Mouse (Mus musculus) kidney, embryonic 14.5 days (tissue): ENCODE data around the gene Cdh22. TPM values are rescaled to one million over a fixed set of nuclear protein-coding genes. Genes with fewer than 3 reads are reported as not detected.

Source experiments
- ATAC-seq: fragments of 200-750 bp; cut with Nextera tagmentation; 2 replicates; pipeline ENCODE4 v1.8.0; 2017; ENCODE audit warnings: moderate number of reproducible peaks, mild to moderate bottlenecking, moderate TSS enrichment, moderate library complexity; ENCODE audit not compliant: low FRiP score, low TSS enrichment
- H3K27ac ChIP-seq: fragments of 300-500 bp; sonication (generic); 2 replicates; pipeline ENCODE4 v1.5.1; 2014; ENCODE audit warnings: low read depth, mild to moderate bottlenecking, low read length, moderate library complexity, mixed read lengths
- H3K27me3 ChIP-seq: fragments of 300-500 bp; sonication (generic); 2 replicates; pipeline ENCODE4 v1.6.1; 2014; ENCODE audit warnings: mild to moderate bottlenecking, low read length; ENCODE audit not compliant: control insufficient read depth, insufficient read depth
- H3K36me3 ChIP-seq: fragments of 300-500 bp; sonication (generic); 2 replicates; pipeline ENCODE4 v1.6.1; 2014; ENCODE audit warnings: low read length, mixed read lengths; ENCODE audit not compliant: control insufficient read depth, insufficient read depth
- H3K4me1 ChIP-seq: fragments of 300-500 bp; sonication (generic); 2 replicates; pipeline ENCODE4 v1.6.1; 2014; ENCODE audit warnings: low read length, mixed read lengths; ENCODE audit not compliant: control insufficient read depth, insufficient read depth
- H3K4me2 ChIP-seq: fragments of 300-500 bp; sonication (generic); replicated peaks from 2 replicates; pipeline ENCODE4 v1.6.1; 2014; ENCODE audit warnings: low read depth, mild to moderate bottlenecking, low read length
- H3K4me3 ChIP-seq: fragments of 300-500 bp; sonication (generic); 2 replicates; pipeline ENCODE4 v1.5.1; 2014; ENCODE audit warnings: mild to moderate bottlenecking, low read length
- H3K9ac ChIP-seq: fragments of 300-500 bp; sonication (generic); 2 replicates; pipeline ENCODE4 v1.6.1; 2014; ENCODE audit warnings: low read depth, mild to moderate bottlenecking, low read length, moderate library complexity
- H3K9me3 ChIP-seq: fragments of 300-500 bp; sonication (generic); 2 replicates; pipeline ENCODE4 v1.6.1; 2016; ENCODE audit warnings: low read length; ENCODE audit not compliant: control insufficient read depth
- WGBS: fragments of 180-500 bp; shearing (Covaris S2); extraction: QIAGEN DNeasy Blood & Tissue Kit; methylation state at CpG from one replicate; pipeline ENCODE4 v1.1.7; 2014; 5-methylcytosine and 5-hydroxymethylcytosine counted together
- polyA plus RNA-seq: library from polyadenylated mRNA; unstranded; fragments of >200 nt; fragmentation: Nextera tagmentation; extraction: Ambion mirVana; gene quantifications from 2 replicates; pipeline ENCODE4 v1.2.1, GENCODE M21; 2014

The Cdh22 gene
- polyA plus RNA-seq, 1 experiment from 2014 or later: 0.74 TPM

GRCm38 (mm10) chr2:165241786-165242185 is 7.1 kb upstream of the Cdh22 start:
- Histone ChIP-seq H3K36me3 (no peaks in the 10 kb centered on the region), H3K27me3 (peaks cover 80% of the 10 kb centered on the region), H3K4me2 (no peak overlapping the region), H3K4me1 (no peaks in the 10 kb centered on the region), H3K9ac (no peak overlapping the region), H3K9me3 (no peaks in the 10 kb centered on the region), H3K27ac (no peak overlapping the region), H3K4me3 (no peak overlapping the region)
- 62% methylated on average over 7 of the region's 7 CpGs for WGBS
- ATAC-seq: no peak

- H3K9ac ChIP-seq: no peak overlapping the region
- no peak overlapping the region for H3K4me3 ChIP-seq
- ATAC-seq: no peak
- H3K4me1 ChIP-seq: peaks cover 4% of the 10 kb centered on the region; the same call in 1 of the 2 replicates
- no peaks in the 10 kb centered on the region for H3K36me3 ChIP-seq
- H3K27me3 ChIP-seq: peaks cover 78% of the 10 kb centered on the region
- H3K9me3 ChIP-seq: no peaks in the 10 kb centered on the region
- no peak overlapping the region for H3K4me2 ChIP-seq
- 25% methylated on average over 8 of the region's 8 CpGs for WGBS
- no peak overlapping the region for H3K27ac ChIP-seq
Observed at GRCm38 (mm10) chr2:165240371-165240770, 5.7 kb upstream of the Cdh22 start.

- no peak overlapping the region for H3K27ac ChIP-seq
- ATAC-seq: no peak
- H3K27me3 ChIP-seq: peaks cover 82% of the 10 kb centered on the region
- H3K4me1 ChIP-seq: peaks cover 11% of the 10 kb centered on the region; the same call in 1 of the 2 replicates
- no peaks in the 10 kb centered on the region for H3K9me3 ChIP-seq
- H3K36me3 ChIP-seq: no peaks in the 10 kb centered on the region
- H3K4me2 ChIP-seq: no peak overlapping the region
- WGBS: 13% methylated on average over 15 of the region's 15 CpGs
- no peak overlapping the region for H3K4me3 ChIP-seq
- H3K9ac ChIP-seq: no peak overlapping the region
Observed at GRCm38 (mm10) chr2:165239533-165240144, 5.0 kb upstream of the Cdh22 start.

GRCm38 (mm10) chr2:165238416-165239145 is 3.9 kb upstream of the Cdh22 start:
- Histone ChIP-seq H3K4me3 (no peak overlapping the region), H3K4me1 (peaks cover 21% of the 10 kb centered on the region; the same call in 1 of the 2 replicates), H3K27ac (no peak overlapping the region), H3K9ac (no peak overlapping the region), H3K27me3 (peaks cover 85% of the 10 kb centered on the region), H3K4me2 (no peak overlapping the region), H3K9me3 (no peaks in the 10 kb centered on the region), H3K36me3 (no peaks in the 10 kb centered on the region)
- no peak for ATAC-seq
- WGBS: 3% methylated on average over 12 of the region's 12 CpGs

- Histone ChIP-seq H3K9ac (peak overlapping the region; percentile 53), H3K4me2 (peak overlapping the region; percentile 97), H3K9me3 (no peaks in the 10 kb centered on the region), H3K36me3 (no peaks in the 10 kb centered on the region), H3K4me3 (peak overlapping the region; percentile 56), H3K27ac (no peak overlapping the region), H3K27me3 (peaks cover 84% of the 10 kb centered on the region), H3K4me1 (peaks cover 24% of the 10 kb centered on the region; the same call in 1 of the 2 replicates)
- no peak; the same call in 1 of the 2 replicates for ATAC-seq
- under 1% methylated on average over 38 of the region's 41 CpGs for WGBS
Observed at GRCm38 (mm10) chr2:165234291-165234612, 401 bp downstream of the Cdh22 start.

- H3K27me3 ChIP-seq: peaks cover 83% of the 10 kb centered on the region
- H3K4me1 ChIP-seq: peaks cover 24% of the 10 kb centered on the region; the same call in 1 of the 2 replicates
- H3K9ac ChIP-seq: peak overlapping the region; percentile 53; the same call in 1 of the 2 replicates
- H3K27ac ChIP-seq: no peak overlapping the region
- 2% methylated on average over 79 of the region's 82 CpGs for WGBS
- H3K4me2 ChIP-seq: peak overlapping the region; percentile 97
- H3K9me3 ChIP-seq: no peaks in the 10 kb centered on the region
- 0 out of 2 replicates have a peak, but pooled peaks have one; percentile 22 for ATAC-seq
- no peaks in the 10 kb centered on the region for H3K36me3 ChIP-seq
- peak overlapping the region; percentile 56 for H3K4me3 ChIP-seq
Observed at GRCm38 (mm10) chr2:165233491-165234290, 962 bp downstream of the Cdh22 start.

GRCm38 (mm10) chr2:165229050-165229449 is 5.6 kb downstream of the Cdh22 start:
- H3K4me3 ChIP-seq: no peak overlapping the region
- peaks cover 67% of the 10 kb centered on the region for H3K27me3 ChIP-seq
- no peak overlapping the region for H3K4me2 ChIP-seq
- ATAC-seq: no peak
- H3K9ac ChIP-seq: no peak overlapping the region
- no peaks in the 10 kb centered on the region for H3K36me3 ChIP-seq
- no peak overlapping the region for H3K27ac ChIP-seq
- WGBS: 87% methylated on average over 11 of the region's 11 CpGs
- H3K4me1 ChIP-seq: peaks cover 7% of the 10 kb centered on the region; the same call in 1 of the 2 replicates
- no peaks in the 10 kb centered on the region for H3K9me3 ChIP-seq

- no peak overlapping the region for H3K9ac ChIP-seq
- H3K27me3 ChIP-seq: peaks cover 57% of the 10 kb centered on the region
- no peak overlapping the region for H3K27ac ChIP-seq
- no peaks in the 10 kb centered on the region for H3K4me1 ChIP-seq
- no peak overlapping the region for H3K4me2 ChIP-seq
- H3K4me3 ChIP-seq: no peak overlapping the region
- no peaks in the 10 kb centered on the region for H3K9me3 ChIP-seq
- WGBS: 58% methylated on average over 4 of the region's 4 CpGs
- H3K36me3 ChIP-seq: no peaks in the 10 kb centered on the region
- no peak for ATAC-seq
Observed at GRCm38 (mm10) chr2:165223837-165224236, 10.8 kb downstream of the Cdh22 start.
